Mouse (Mus musculus) liver, embryonic 15.5 days (tissue): ENCODE data around the gene H3f3b. TPM values are rescaled to one million over a fixed set of nuclear protein-coding genes. Genes with fewer than 3 reads are reported as not detected.

ENCODE experiments used
- polyA plus RNA-seq: library from polyadenylated mRNA; unstranded; fragments of >200 nt; fragmentation: Nextera tagmentation; extraction: Ambion mirVana; gene quantifications from 2 replicates; pipeline ENCODE4 v1.2.1, GENCODE M21; 2015

H3f3b gene
- polyA plus RNA-seq, 1 experiment from 2014 or later = 595 TPM

Other genes with a start within 250 kb of the H3f3b start
- 5.7 and 6.7 TPM in 2 replicates for gene Caskin2, start 214.3 kb downstream of the H3f3b start, polyA plus RNA-seq
- gene Tsen54, start 213.2 kb downstream of the H3f3b start, polyA plus RNA-seq = 13.7 and 18.7 TPM in 2 replicates
- 11.9 and 16.2 TPM in 2 replicates for gene Llgl2, start 203.9 kb downstream of the H3f3b start, polyA plus RNA-seq
- 0.45 and 0.46 TPM in 2 replicates for gene Myo15b, start 169.6 kb downstream of the H3f3b start, polyA plus RNA-seq
- 37.8 and 40.0 TPM in 2 replicates for gene Smim5, start 128.0 kb downstream of the H3f3b start, polyA plus RNA-seq
- 2.7 and 3.3 TPM in 2 replicates for gene Smim6, start 115.9 kb downstream of the H3f3b start, polyA plus RNA-seq
- 13.0 and 15.0 TPM in 2 replicates for gene Sap30bp, start 94.7 kb downstream of the H3f3b start, polyA plus RNA-seq
- gene Recql5, start 94.5 kb downstream of the H3f3b start, polyA plus RNA-seq = 8.1 and 10.9 TPM in 2 replicates
- 0.18 and 0.31 TPM in 2 replicates for gene Itgb4, start 53.3 kb downstream of the H3f3b start, polyA plus RNA-seq
- 168 and 190 TPM in 2 replicates for gene Galk1, start 15.2 kb downstream of the H3f3b start, polyA plus RNA-seq
- gene Unk, start 2.4 kb upstream of the H3f3b start, polyA plus RNA-seq = 10.1 and 11.6 TPM in 2 replicates
- 21.4 and 23.3 TPM in 2 replicates for gene Unc13d, start 50.0 kb upstream of the H3f3b start, polyA plus RNA-seq
- 83.9 and 93.0 TPM in 2 replicates for gene Wbp2, start 59.0 kb upstream of the H3f3b start, polyA plus RNA-seq
- 5.4 and 7.6 TPM in 2 replicates for gene Trim47, start 99.2 kb upstream of the H3f3b start, polyA plus RNA-seq
- gene Trim65, start 103.2 kb upstream of the H3f3b start, polyA plus RNA-seq = 1.2 and 1.5 TPM in 2 replicates
- 48.8 and 51.1 TPM in 2 replicates for gene Mrpl38, start 110.9 kb upstream of the H3f3b start, polyA plus RNA-seq
- gene Fbf1, start 140.2 kb upstream of the H3f3b start, polyA plus RNA-seq = 6.1 and 7.5 TPM in 2 replicates
- gene Ten1, start 170.9 kb upstream of the H3f3b start, polyA plus RNA-seq = 27.5 and 33.1 TPM in 2 replicates
- gene Acox1, start 171.1 kb upstream of the H3f3b start, polyA plus RNA-seq = 32.5 and 41.8 TPM in 2 replicates
- 0.08 and 0.12 TPM in 2 replicates for gene Evpl, start 210.1 kb upstream of the H3f3b start, polyA plus RNA-seq
- 37.2 and 40.2 TPM in 2 replicates for gene Srp68, start 246.3 kb upstream of the H3f3b start, polyA plus RNA-seq